Comparison of ENCODE assay signal across 12 mouse cellular contexts in genomic region chr9:100599761-100600328, GRCm38 (mm10). TPM values are rescaled to one million over a fixed set of nuclear protein-coding genes. Genes with fewer than 3 reads are reported as not detected.
DNase-seq lines count a peak whose midpoint lies in the region; ATAC-seq lines count a peak whose summit lies in the region.
"Had no signal": no experiment of that assay in that cellular context is flagged by ENCODE, and none has a peak within 500 bp of the region (broad histone marks: within the 10 kb centered on the region; RNA-seq: fewer than 3 reads in every experiment).

No protein-coding gene starts in this region.

- 39% methylated on average over 3 of the region's 3 CpGs for WGBS in forebrain, embryonic 11.5 days
- 13% methylated on average over 3 of the region's 3 CpGs for whole genome bisulfite sequencing in forebrain, embryonic 16.5 days
- WGBS in hindbrain, embryonic 14.5 days, result 33% methylated on average over 3 of the region's 3 CpGs

- H3K27me3 ChIP-seq in forebrain, embryonic 11.5 days (ENCODE audit: control insufficient read depth, insufficient read depth, low read length), result no peaks in the 10 kb centered on the region
- no peaks in the 10 kb centered on the region for H3K27me3 ChIP-seq in forebrain, embryonic 16.5 days (replicated peaks; ENCODE audit: control insufficient read depth, insufficient read depth, low read length)
- no peaks in the 10 kb centered on the region for H3K27me3 ChIP-seq in hindbrain, embryonic 14.5 days (ENCODE audit: control insufficient read depth, insufficient read depth, low read length)
- H3K27me3 ChIP-seq: CH12.LX had no signal

- no peak overlapping the region; the same call in 1 of the 2 replicates for H3K9ac ChIP-seq in forebrain, embryonic 11.5 days (ENCODE audit: low read length)
- H3K9ac ChIP-seq in forebrain, embryonic 16.5 days (replicated peaks; ENCODE audit: low read depth, low read length), result no peak overlapping the region
- H3K9ac ChIP-seq in hindbrain, embryonic 14.5 days, result no peak overlapping the region

- H3K36me3 ChIP-seq in forebrain, embryonic 11.5 days (ENCODE audit: control insufficient read depth, insufficient read depth, low read length), result no peaks in the 10 kb centered on the region
- H3K36me3 ChIP-seq in forebrain, embryonic 16.5 days (ENCODE audit: control insufficient read depth, insufficient read depth), result no peaks in the 10 kb centered on the region
- no peaks in the 10 kb centered on the region for H3K36me3 ChIP-seq in hindbrain, embryonic 14.5 days (replicated peaks; ENCODE audit: control insufficient read depth, insufficient read depth)

- peak; percentile 57 for DNase-seq in forebrain, embryonic 11.5 days (ENCODE audit: low spot score)
- DNase-seq in adipocyte (ENCODE audit: low spot score), result peak; percentile 34
- DNase-seq in hindbrain, embryonic 14.5 days (ENCODE audit: low spot score), result peak; percentile 47
- DNase-seq in retina, embryonic 14.5 days (ENCODE audit: low spot score), result peak; percentile 35
- no peak for DNase-seq in neural tube, embryonic 10.5 days (ENCODE audit: extremely low spot score, low spot score)
- DNase-seq in heart, postnatal 4 days, result no peak
- no peak for DNase-seq in urinary bladder, adult 2 months (ENCODE audit: low spot score)
- DNase-seq: heart, postnatal 10 days; kidney, postnatal 10 days had no signal

- H3K4me3 ChIP-seq in forebrain, embryonic 11.5 days (ENCODE audit: low read depth, low read length), result no peak overlapping the region
- no peak overlapping the region for H3K4me3 ChIP-seq in forebrain, embryonic 16.5 days (replicated peaks; ENCODE audit: low read length)
- no peak overlapping the region for H3K4me3 ChIP-seq in hindbrain, embryonic 14.5 days (replicated peaks; ENCODE audit: low read length)

- no peaks in the 10 kb centered on the region; the same call in 1 of the 2 replicates for H3K4me1 ChIP-seq in forebrain, embryonic 11.5 days (replicated peaks; ENCODE audit: control insufficient read depth, insufficient read depth, low read length)
- 0 out of 2 replicates have a peak, but pooled peaks cover 2% of the 10 kb centered on the region for H3K4me1 ChIP-seq in forebrain, embryonic 16.5 days (replicated peaks; ENCODE audit: control insufficient read depth, insufficient read depth, low read length)
- peaks cover 11% of the 10 kb centered on the region for H3K4me1 ChIP-seq in hindbrain, embryonic 14.5 days (replicated peaks; ENCODE audit: control insufficient read depth, insufficient read depth, low read length)

- peak; percentile 85 for ATAC-seq in forebrain, embryonic 11.5 days (replicated peaks; ENCODE audit: low FRiP score)
- no peak for ATAC-seq in forebrain, embryonic 16.5 days
- ATAC-seq in hindbrain, embryonic 14.5 days (ENCODE audit: low FRiP score), result no peak

- no peak overlapping the region for H3K4me2 ChIP-seq in forebrain, embryonic 11.5 days (ENCODE audit: low read depth, low read length, severe bottlenecking)
- no peak overlapping the region for H3K4me2 ChIP-seq in forebrain, embryonic 16.5 days (ENCODE audit: low read length)
- no peak overlapping the region for H3K4me2 ChIP-seq in hindbrain, embryonic 14.5 days (replicated peaks)

- no peaks in the 10 kb centered on the region for H3K9me3 ChIP-seq in forebrain, embryonic 11.5 days (ENCODE audit: control insufficient read depth, low read length)
- peaks cover 2% of the 10 kb centered on the region; the same call in 1 of the 2 replicates for H3K9me3 ChIP-seq in forebrain, embryonic 16.5 days (ENCODE audit: control insufficient read depth, low read length)
- no peaks in the 10 kb centered on the region for H3K9me3 ChIP-seq in hindbrain, embryonic 14.5 days (ENCODE audit: control insufficient read depth, low read length)

- no peak overlapping the region; the same call in 1 of the 2 replicates for H3K27ac ChIP-seq in forebrain, embryonic 11.5 days (ENCODE audit: low read depth, low read length)
- H3K27ac ChIP-seq in forebrain, embryonic 16.5 days (ENCODE audit: low read length), result no peak overlapping the region
- no peak overlapping the region for H3K27ac ChIP-seq in hindbrain, embryonic 14.5 days

RNA-seq across cellular contexts. Expression of gene Stag1, which starts 2.2 kb away (rescaled TPM):
- 57.8 and 63.0 TPM in 2 replicates for polyA plus RNA-seq in forebrain, embryonic 11.5 days (2014; fragmentation: Nextera tagmentation; extraction: Ambion mirVana)
- polyA plus RNA-seq in forebrain, embryonic 16.5 days (2015; fragmentation: Nextera tagmentation; extraction: Ambion mirVana), result 36.0 and 38.6 TPM in 2 replicates
- polyA plus RNA-seq in hindbrain, embryonic 14.5 days (2014; fragmentation: Nextera tagmentation; extraction: Ambion mirVana), result 30.9 and 39.5 TPM in 2 replicates
- 10 to 100 TPM; 52.3 to 56.4 TPM for total RNA-seq in heart, postnatal 4 days (2021)
- 16.7 and 20.2 TPM in 2 replicates for polyA plus RNA-seq in urinary bladder, adult 2 months (2012; rRNA removed)

RNA-seq across cellular contexts. Expression of gene Slc35g2, which starts 29.0 kb away (rescaled TPM):
- polyA plus RNA-seq in forebrain, embryonic 11.5 days (2014; fragmentation: Nextera tagmentation; extraction: Ambion mirVana), result 7.5 and 8.5 TPM in 2 replicates
- 6.7 and 8.4 TPM in 2 replicates for polyA plus RNA-seq in forebrain, embryonic 16.5 days (2015; fragmentation: Nextera tagmentation; extraction: Ambion mirVana)
- polyA plus RNA-seq in hindbrain, embryonic 14.5 days (2014; fragmentation: Nextera tagmentation; extraction: Ambion mirVana), result 24.2 and 26.2 TPM in 2 replicates
- 10 to 100 TPM in 1 of 2 experiments, 1 to 10 TPM in 1; 9.0 to 10.3 TPM for total RNA-seq in heart, postnatal 4 days (2021)
- 3.7 and 4.1 TPM in 2 replicates for polyA plus RNA-seq in urinary bladder, adult 2 months (2012; rRNA removed)
- total RNA-seq: CH12.LX; megakaryocyte-erythroid progenitor cell, adult 5-6 weeks had no signal

RNA-seq across cellular contexts. Expression of gene Nck1, which starts 53.9 kb away (rescaled TPM):
- 64.2 and 74.7 TPM in 2 replicates for polyA plus RNA-seq in forebrain, embryonic 11.5 days (2014; fragmentation: Nextera tagmentation; extraction: Ambion mirVana)
- 44.8 and 47.3 TPM in 2 replicates for polyA plus RNA-seq in forebrain, embryonic 16.5 days (2015; fragmentation: Nextera tagmentation; extraction: Ambion mirVana)
- polyA plus RNA-seq in hindbrain, embryonic 14.5 days (2014; fragmentation: Nextera tagmentation; extraction: Ambion mirVana), result 59.6 and 66.2 TPM in 2 replicates
- 10 to 100 TPM; 41.7 to 52.3 TPM for total RNA-seq in heart, postnatal 4 days (2021)
- 39.9 and 46.6 TPM in 2 replicates for polyA plus RNA-seq in urinary bladder, adult 2 months (2012; rRNA removed)

Comparison
In these comparisons a context has a peak if more than half of its experiments do, and no peak if none do; other contexts are left out.
1. DNase-seq: peak in forebrain, embryonic 11.5 days (single experiment), adipocyte (single experiment), hindbrain, embryonic 14.5 days (single experiment) and retina, embryonic 14.5 days (single experiment); none in neural tube, embryonic 10.5 days (single experiment), heart, postnatal 4 days (single experiment) and urinary bladder, adult 2 months (single experiment).